Mouse (Mus musculus) kidney, adult 2 months (tissue): Measurements from ENCODE around the gene Il2.

Source experiments
- CTCF ChIP-seq: fragments of 200-500 bp; conservative IDR thresholded peaks from 2 replicates; pipeline ENCODE4 v1.5.1; 2011; ENCODE audit warnings: low read depth, mild to moderate bottlenecking, control low read depth, low read length, moderate library complexity, mixed read lengths; ENCODE audit not compliant: insufficient read depth, insufficient read length
- POLR2A ChIP-seq: fragments of 200-500 bp; IDR thresholded peaks from one replicate; pipeline ENCODE4 v1.6.1; 2011; ENCODE audit warnings: low read depth, low read length, control low read depth

- no peak for TF ChIP-seq CTCF
- TF ChIP-seq POLR2A: no peak
Observed at GRCm38 (mm10) chr3:37139192-37139591, 13.4 kb upstream of the Il2 start.
